12 mouse cellular contexts compared by ENCODE assay signal in genomic region chr12:79984985-79985747, GRCm38 (mm10).
DNase-seq lines count a peak whose midpoint lies in the region; ATAC-seq and TF ChIP-seq lines count a peak whose summit lies in the region.
"Had no signal": no experiment of that assay in that cellular context is flagged by ENCODE, and none has a peak within 500 bp of the region (broad histone marks: within the 10 kb centered on the region; RNA-seq: fewer than 3 reads in every experiment).

No protein-coding gene starts in this region.

- no peak overlapping the region for H3K4me2 ChIP-seq in lung, embryonic 16.5 days (ENCODE audit: low read depth, low read length)
- H3K4me2 ChIP-seq in midbrain, embryonic 16.5 days (ENCODE audit: low read length) = no peak overlapping the region
- H3K4me2 ChIP-seq: embryonic facial prominence, embryonic 12.5 days had no signal

- no peak for TF ChIP-seq CTCF in gastrocnemius, adult 2 months (IDR thresholded peaks at IDR 0.05)

- ATAC-seq in lung, embryonic 16.5 days (ENCODE audit: low read depth) = no peak
- 0 out of 2 replicates have a peak, but pooled peaks have one; percentile 2 for ATAC-seq in megakaryocyte-erythroid progenitor cell, adult 5-6 weeks (replicated peaks; ENCODE audit: low FRiP score, low TSS enrichment, poor library complexity, severe bottlenecking)
- ATAC-seq in midbrain, embryonic 16.5 days = no peak
- no peak for ATAC-seq in megakaryocyte, adult 5-6 weeks (ENCODE audit: poor library complexity, severe bottlenecking)

- H3K9me3 ChIP-seq in lung, embryonic 16.5 days (ENCODE audit: control insufficient read depth, low read length) = no peaks in the 10 kb centered on the region
- no peaks in the 10 kb centered on the region for H3K9me3 ChIP-seq in midbrain, embryonic 16.5 days (replicated peaks; ENCODE audit: control insufficient read depth, low read length, poor library complexity, severe bottlenecking)
- H3K9me3 ChIP-seq: embryonic facial prominence, embryonic 12.5 days; megakaryocyte, embryonic 14.5 days had no signal

- intact Hi-C loops in gastrocnemius, adult 2 months (cut with DNase I) = no loop called here

- peak overlapping the region; percentile 87 for H3K27ac ChIP-seq in gastrocnemius, adult 2 months
- peak overlapping the region; percentile 53 for H3K27ac ChIP-seq in lung, embryonic 16.5 days (ENCODE audit: low read length)
- no peak overlapping the region for H3K27ac ChIP-seq in midbrain, embryonic 16.5 days (ENCODE audit: low read length)

- no peaks in the 10 kb centered on the region for H3K36me3 ChIP-seq in lung, embryonic 16.5 days (ENCODE audit: control insufficient read depth, insufficient read depth, low read length)
- no peaks in the 10 kb centered on the region for H3K36me3 ChIP-seq in midbrain, embryonic 16.5 days (ENCODE audit: control insufficient read depth, insufficient read depth, low read length)
- H3K36me3 ChIP-seq: embryonic facial prominence, embryonic 12.5 days had no signal

- H3K4me1 ChIP-seq in lung, embryonic 16.5 days (replicated peaks; ENCODE audit: control insufficient read depth, insufficient read depth, low read length) = peaks cover 36% of the 10 kb centered on the region
- H3K4me1 ChIP-seq in midbrain, embryonic 16.5 days (ENCODE audit: control insufficient read depth, insufficient read depth, low read length) = peaks cover 8% of the 10 kb centered on the region

- H3K4me3 ChIP-seq in gastrocnemius, adult 2 months = no peak overlapping the region
- no peak overlapping the region for H3K4me3 ChIP-seq in lung, embryonic 16.5 days (ENCODE audit: low read length)
- H3K4me3 ChIP-seq in midbrain, embryonic 16.5 days (ENCODE audit: low read depth, low read length) = no peak overlapping the region
- H3K4me3 ChIP-seq: embryonic facial prominence, embryonic 12.5 days; megakaryocyte, embryonic 14.5 days had no signal

- H3K9ac ChIP-seq in lung, embryonic 16.5 days (ENCODE audit: low read length) = no peak overlapping the region
- H3K9ac ChIP-seq in midbrain, embryonic 16.5 days (ENCODE audit: low read depth, low read length) = no peak overlapping the region
- H3K9ac ChIP-seq: embryonic facial prominence, embryonic 12.5 days had no signal

- WGBS in lung, embryonic 16.5 days = 66% methylated on average over 5 of the region's 5 CpGs
- 92% methylated on average over 5 of the region's 5 CpGs for WGBS in midbrain, embryonic 16.5 days

- H3K27me3 ChIP-seq in lung, embryonic 16.5 days (ENCODE audit: control insufficient read depth, insufficient read depth, low read depth, low read length) = no peaks in the 10 kb centered on the region
- H3K27me3 ChIP-seq in midbrain, embryonic 16.5 days (ENCODE audit: control insufficient read depth, insufficient read depth, low read depth, low read length) = no peaks in the 10 kb centered on the region
- H3K27me3 ChIP-seq: embryonic facial prominence, embryonic 12.5 days; megakaryocyte, embryonic 14.5 days had no signal

- DNase-seq in gastrocnemius, adult 2 months = no peak
- no peak for DNase-seq in gastrocnemius, postnatal 4 days (ENCODE audit: low spot score in 2 of 2)
- no peak for DNase-seq in lung, postnatal 14 days
- peak; percentile 59 for DNase-seq in heart, postnatal 4 days
- DNase-seq: cerebellum, adult 9-10 months; kidney, adult 18-20 months had no signal
